Mouse (Mus musculus): ENCODE measurements at regions not wholly inside any gene's neighbourhood (a gene's known extent, or its start where the extent isn't known, plus 50 kb on each side); places are given as distances from the start of the nearest gene placed in this dataset.

DNA sequence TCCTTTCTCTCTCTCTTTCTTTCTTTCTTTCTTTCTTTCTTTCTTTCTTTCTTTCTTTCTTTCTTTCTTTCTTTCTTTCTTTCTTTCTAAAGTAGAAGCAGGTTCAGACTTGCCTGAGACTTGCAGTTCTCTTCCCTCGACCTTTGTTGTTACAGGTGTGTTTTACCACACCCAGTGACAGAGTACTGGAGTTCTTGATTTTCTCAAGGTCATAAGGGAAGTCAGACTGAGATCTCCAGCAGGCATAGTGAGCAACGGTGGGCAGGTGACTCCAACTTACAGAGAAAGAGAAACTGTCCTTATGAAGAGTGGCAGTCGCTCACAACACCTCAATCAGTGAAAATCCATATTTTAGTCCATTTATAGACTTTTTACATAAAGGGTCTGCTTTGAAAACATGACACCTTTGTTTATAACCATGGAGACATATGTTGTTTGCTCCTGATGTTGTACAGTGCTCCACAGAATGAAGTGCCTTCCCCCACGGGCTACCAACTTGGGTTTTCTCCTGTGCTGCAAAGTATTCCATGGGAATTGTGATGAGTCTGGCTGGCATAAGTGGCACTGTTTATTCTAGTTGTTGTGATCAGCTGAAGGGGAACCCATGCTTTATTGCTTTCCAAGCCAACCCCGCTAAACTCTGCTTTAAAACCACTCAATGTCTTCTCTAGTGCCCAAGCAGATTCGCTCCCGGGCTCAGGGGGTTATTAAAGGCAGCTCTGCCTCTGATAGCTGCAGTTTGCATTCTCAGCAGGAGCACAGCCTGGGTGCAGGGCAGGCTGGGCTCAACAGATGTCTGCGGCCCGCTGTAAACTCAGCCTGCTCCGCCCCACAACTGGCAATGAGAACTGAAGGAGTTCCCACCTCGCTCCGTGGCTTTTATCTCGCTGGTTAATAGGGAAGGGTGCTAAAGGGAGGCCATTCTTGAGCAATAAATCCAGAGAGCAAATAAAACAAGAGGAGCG is 132.6 kb upstream of the Jade1 start:
- no peak for DNase-seq (ENCODE audit: low spot score in 2 of 2)

DNA sequence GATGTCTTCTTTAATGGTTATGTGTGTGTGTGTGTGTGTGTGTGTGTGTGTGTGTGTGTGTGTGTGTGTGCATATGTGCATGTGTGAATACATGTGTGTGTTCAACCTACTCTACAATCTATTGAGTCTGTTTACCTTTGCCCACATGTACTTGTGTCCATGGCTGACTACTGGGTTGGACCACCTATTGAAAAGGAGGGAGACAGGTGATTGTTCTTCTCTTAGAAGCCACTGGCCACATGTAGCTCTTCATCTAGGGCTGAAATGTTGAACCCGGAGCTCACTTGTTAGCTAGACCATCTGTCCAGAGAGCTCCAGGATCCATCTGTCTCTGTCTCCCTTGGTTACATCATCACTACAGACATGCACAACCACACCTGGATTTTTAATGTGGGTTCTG is 141.8 kb upstream of the Jade1 start:
- no peak for DNase-seq (ENCODE audit: low spot score in 2 of 2)

DNA sequence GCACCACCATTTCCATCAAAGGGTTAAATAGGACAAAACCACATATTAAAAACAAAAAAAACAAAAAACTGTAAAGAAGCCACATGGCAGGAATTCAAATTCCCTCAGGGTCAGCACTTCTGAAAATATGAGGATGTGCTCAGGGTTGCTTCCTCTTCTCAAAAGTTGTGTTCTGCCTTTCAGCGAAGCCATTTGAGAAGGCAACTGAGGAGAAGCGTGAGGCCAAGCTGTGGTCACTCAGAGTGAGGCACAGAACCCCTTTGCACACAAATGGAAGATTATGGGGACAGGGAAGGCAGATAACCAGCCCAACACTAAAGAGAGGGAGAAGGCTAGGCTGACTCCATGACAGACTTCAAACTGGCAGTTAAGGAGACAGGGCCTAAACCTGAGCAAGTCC is 142.8 kb upstream of the Jade1 start:
- DNase-seq (ENCODE audit: low spot score in 2 of 2), result no peak

- DNase-seq (ENCODE audit: low spot score in 2 of 2), result peak in 1 of 2 experiments; percentile 9
These were observed 146.5 kb upstream of the Jade1 start for GRCm38 (mm10) chr3:41408821-41409737.

DNA sequence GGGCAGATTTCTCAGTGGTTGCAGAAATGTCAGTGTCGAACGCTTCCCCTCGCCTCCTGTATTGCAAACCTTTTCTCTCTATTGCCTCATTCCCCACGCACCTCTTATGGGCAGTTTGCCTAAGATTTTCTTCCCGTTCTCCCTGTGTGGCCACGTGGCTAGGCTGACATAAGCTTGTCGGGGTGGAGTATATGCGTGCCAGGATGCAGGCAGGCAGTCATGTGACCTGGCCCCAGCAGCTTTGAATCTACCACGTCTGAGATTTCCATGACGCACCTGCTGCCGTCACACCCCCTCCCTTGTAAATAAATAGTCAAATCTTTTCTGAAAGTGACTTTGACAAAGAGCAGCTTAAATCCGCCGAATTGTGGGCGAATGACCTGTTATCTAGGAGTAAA is 147.1 kb upstream of the Jade1 start:
- peak; percentile 36 to 50 for DNase-seq (ENCODE audit: low spot score in 2 of 2)

DNA sequence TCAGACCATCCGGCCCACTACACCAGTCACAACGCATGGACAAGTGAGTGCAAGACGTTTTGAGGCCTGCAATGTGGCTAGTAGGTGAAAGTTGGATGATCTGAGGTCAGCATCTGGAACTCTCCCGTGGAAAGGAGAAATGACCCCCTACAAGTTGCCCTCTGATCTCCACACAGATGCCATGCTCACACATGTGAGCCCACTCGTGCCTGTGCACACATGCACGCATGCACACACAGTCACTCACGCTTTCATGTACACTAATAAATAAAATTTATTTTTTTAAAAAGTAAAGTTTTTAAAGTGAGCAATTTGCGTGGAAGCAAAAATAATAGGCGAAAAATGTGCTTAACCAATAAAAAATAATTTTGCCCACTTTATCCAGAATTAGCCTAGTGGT is 147.5 kb upstream of the Jade1 start:
- no peak for DNase-seq (ENCODE audit: low spot score in 2 of 2)

- no peak for DNase-seq (ENCODE audit: low spot score in 2 of 2)
These were observed 148.0 kb upstream of the Jade1 start for GRCm38 (mm10) chr3:41407520-41407919.

DNA sequence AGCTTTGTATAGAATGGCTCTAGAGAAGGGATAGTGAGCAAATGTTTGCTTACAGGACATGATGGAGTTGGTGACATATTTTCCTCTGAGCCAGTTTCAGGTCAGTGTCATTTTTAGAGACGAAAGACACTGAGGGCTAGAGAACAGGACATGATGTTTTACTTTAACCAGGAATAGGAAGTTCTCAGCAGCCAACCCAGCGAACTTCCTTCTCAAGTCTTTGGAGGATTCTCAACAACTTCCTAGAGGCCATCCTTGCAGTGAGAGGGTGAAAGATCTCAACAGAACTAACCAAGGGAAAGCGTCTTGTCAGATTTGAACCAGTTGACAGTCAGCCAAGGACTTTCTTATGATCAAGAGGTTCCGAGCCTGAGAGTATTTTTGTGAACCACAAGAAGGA is 153.7 kb upstream of the Jade1 start:
- no peak for DNase-seq (ENCODE audit: low spot score in 2 of 2)

GRCm38 (mm10) chr3:41389868-41390267 is 165.7 kb upstream of the Jade1 start:
- no peak for DNase-seq (ENCODE audit: low spot score in 2 of 2)

GRCm38 (mm10) chr3:41387469-41388212 is 167.9 kb upstream of the Jade1 start:
- no peak for DNase-seq (ENCODE audit: low spot score in 2 of 2)

DNA sequence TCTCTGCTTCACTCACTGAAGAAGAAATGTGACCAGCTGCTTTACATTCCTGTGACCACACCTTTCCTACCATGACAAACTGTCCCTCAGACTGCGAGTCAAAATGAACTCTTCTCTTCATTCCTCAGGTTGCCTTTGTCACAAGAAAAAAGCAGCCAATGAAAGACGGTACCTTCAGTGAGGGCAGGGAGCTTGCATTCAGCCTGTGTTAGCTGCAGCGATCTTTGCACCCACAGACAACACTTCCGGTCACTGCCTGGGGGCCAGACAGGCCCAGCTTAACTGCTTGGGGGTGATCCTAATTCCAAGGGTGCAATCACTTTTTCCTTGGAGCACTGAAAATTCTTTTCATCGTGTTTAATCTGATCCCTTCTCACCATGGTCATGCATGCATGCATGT is 169.2 kb upstream of the Jade1 start:
- no peak for DNase-seq (ENCODE audit: low spot score in 2 of 2)

DNA sequence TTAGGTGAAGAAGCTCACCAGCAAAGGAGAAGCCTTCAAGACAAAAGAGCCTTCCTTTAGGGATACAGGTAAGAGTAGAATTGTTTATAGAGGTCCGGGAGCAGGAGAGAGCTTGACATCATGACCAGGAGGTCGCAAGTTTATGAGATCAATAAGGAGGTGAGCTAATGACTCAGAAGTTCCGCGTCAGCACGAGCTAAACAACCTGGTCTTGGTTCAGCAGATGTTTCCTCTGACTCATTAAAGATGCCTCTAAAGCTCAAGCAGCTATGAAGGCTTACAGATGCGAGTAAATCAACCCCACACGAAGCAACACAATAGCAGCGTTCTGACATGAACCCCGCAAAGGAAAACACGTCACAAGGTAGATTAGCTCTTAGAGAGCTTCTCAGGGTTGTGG is 171.1 kb upstream of the Jade1 start:
- no peak for DNase-seq (ENCODE audit: low spot score in 2 of 2)

DNA sequence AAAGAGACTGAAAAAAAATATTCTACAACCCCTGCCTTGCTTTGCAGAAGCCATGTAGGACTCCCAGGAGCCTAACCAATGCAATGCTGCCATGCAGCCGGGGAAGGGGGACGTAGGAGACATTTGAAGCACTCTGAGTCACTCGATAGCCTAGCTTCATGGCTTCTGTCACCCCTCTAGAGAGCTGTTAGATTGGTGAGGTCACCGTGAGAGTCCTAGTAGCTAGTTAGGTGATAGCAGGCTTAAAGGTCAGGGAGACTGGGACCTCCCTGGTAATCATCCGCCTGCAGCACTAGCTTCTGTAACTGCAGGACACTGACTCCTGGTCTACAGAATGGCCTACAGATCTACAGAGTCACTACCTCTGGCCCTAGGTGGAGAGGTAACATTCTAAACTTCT is 177.0 kb upstream of the Jade1 start:
- no peak for DNase-seq (ENCODE audit: low spot score in 2 of 2)

DNA sequence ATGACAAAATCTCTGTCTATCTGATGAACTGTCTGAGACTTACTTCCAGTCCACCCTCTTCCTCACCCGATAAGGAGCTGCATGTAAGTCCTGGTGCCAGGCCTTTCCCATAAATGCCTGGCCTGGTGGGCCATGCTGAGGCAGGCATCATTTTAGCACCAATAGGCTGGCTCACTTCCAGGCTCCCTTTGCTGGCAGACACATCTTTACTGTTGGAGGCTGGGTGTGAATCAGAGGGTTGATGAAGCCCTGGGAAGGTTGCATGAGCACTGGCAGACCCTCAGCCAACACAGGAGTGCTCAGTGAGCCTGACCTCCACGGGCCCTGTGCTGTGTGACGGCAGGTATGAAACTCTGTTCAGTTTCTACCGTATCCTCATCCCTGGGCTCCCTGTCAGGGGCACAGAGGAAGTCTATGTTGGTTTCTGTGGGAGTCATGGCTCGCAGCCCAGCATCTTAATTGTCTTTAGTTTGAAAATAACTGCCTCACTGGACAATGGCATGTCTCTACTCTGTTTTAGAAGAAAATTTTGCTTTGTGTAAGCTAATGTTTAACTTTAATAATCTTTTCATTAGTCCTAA is 177.6 kb upstream of the Jade1 start:
- DNase-seq (ENCODE audit: low spot score in 2 of 2), result peak; percentile 16 to 46

DNA sequence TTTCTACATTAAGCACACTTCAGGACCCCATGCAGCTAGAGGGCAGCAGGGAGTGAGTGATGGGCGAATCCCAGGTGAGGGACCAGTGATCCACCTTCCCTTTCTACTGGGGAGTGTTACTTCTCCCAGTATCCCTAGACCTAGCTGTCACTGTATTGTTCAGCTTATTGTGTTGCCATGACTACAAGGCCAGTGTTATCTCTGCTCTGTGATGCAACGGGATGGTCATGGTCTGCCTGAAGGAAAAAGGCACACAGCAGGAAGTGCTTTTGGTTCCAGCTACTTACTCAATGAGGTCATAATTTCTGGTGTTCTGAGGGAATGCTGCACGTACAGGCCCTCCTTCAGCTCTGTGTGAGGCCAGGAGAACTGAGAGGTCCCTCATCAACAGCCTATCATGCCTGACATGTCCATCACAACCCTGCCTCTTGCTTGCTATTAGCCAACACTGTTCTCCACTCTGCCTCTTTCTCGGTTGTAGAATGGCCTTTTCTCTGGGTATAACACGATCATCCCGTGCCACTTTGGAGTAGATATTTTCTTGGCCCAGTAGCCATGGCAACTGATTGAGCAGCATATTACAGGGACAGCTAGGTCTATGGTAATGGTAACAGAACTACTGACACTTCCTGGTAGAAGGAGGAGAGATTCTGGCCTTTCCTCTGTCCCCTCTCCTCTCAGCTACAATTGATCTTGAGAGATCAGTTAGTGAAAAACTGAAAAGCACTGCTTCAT is 178.5 kb upstream of the Jade1 start:
- no peak for DNase-seq (ENCODE audit: low spot score in 2 of 2)

GRCm38 (mm10) chr3:41375230-41375930 is 180.2 kb upstream of the Jade1 start:
- DNase-seq (ENCODE audit: low spot score in 2 of 2), result no peak

DNA sequence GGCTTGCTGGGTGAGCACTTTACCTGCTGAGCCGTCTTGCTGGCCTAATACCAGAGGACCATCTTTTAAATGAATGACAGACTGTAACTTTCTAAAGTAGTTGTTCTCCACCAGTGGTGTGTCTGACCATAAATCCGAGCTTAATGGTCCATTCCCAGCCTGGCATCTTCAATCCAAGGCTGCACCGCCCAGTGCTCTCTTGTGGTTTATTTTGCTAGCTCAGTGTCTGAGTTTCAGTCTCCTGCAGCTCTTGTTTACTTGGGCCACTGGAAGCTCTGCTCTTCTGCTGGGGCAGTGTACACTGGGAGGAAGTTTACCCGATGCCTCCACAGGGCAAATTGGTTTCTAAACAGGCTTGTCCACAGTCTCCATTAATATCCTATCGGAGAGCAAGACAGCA is 182.3 kb upstream of the Jade1 start:
- no peak for DNase-seq (ENCODE audit: low spot score in 2 of 2)

DNA sequence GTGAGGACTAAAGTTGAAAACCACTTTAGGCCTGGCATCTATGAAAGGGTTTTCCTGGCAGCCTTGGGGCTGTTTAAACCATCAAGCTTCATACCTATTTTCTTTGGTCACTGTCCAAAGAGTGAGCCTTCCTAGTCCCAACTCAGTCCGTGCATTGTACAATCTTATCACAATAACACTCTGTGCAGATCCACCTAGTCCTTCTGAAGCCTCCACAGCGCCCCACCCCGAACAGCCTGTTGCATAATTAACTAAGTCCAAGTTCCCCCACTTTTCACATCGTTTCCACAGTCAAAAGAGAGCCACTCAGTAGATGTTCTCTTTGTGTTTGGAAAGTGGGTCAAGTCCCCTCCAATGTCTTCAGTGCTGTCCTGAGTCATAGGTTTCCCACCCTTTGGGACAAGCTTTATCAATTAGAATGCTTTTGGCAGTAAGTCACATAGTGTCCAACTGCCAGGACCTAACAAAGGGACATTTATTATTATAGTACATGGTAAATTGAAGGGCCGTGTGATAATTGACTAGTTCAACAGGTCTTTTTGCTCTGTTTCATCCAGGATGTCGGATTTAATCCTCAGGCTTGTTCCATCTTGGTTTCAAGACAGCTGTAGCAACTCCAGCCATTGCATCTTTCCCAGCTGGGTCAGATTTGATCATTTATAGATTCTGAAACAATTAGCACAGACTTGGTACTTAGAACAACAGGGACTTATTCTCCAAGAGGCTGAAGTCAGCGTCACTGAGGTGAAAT is 187.0 kb upstream of the Jade1 start:
- no peak for DNase-seq (ENCODE audit: low spot score in 2 of 2)

- DNase-seq (ENCODE audit: low spot score in 2 of 2), result no peak
These were observed 188.8 kb upstream of the Jade1 start for GRCm38 (mm10) chr3:41366764-41367163.

Data from layer of hippocampus, adult 8-10 months (tissue).